2 mouse cellular contexts compared by ENCODE assay signal in the genomic region with DNA sequence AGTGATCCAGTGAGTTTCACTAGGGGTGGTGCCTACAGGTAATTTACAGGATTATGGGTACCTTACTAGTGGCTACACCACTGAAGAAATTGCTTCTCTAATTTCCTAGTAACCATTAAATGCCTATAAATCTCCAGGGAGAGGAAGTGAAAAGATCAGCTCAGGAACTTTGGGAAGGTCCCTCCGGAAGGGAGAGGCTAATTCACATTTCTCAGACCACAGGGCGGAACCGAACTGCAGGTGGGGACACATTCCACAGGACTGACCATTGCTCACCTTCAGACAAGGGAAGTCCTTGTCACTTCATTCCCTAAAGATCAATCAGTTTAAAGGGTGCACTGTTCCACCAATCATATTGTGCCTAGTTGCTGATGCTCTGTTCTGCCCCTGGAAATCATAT.
DNase-seq lines count a peak whose midpoint lies in the region.

No protein-coding gene starts in this region.

- peak; percentile 71 for DNase-seq in R1 (ENCODE audit: low read depth, low spot score)
- DNase-seq in ZHBTc4 (ENCODE audit: low read depth, low spot score): peak; percentile 56
